Mouse (Mus musculus) lung, postnatal 0 days (tissue): ENCODE data around the gene Gm48552.

Experiments used
- CTCF ChIP-seq: IDR thresholded peaks from 2 replicates; pipeline ENCODE4 v1.5.1; 2016; ENCODE audit warnings: antibody characterized with exemption, mild to moderate bottlenecking
- EP300 ChIP-seq: IDR thresholded peaks from 2 replicates; pipeline ENCODE4 v1.6.1; 2016; ENCODE audit warnings: antibody characterized with exemption, mild to moderate bottlenecking, control low read depth

DNA sequence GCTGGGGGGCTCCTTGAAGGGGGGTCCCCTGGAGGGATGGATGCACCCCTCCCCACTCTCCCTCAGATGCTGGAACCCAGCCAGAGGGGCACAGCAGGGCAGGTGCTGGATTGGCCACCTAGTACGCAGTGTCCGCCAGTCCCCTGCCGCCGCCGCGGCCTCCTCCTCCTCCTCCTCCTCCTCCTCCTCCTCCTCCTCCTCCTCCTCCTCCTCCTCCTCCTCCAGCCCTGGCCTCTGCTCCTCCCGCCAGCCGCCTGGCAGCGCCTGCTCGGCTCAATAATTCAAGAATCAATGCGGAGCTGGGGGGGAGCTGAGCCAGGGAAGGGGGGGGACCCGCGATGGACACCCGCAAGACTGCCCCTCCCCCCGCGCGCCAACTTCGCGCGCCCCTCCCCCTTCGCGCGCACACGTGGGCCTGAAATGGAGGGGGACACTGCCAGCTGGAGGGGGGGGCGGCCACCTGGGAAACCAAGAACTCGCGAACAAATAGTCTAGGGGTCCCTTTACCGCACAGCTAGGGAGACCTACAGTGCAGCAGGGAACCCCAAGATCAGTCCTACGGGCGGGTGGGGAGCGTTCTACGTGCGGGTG, 37.4 kb downstream of the Gm48552 start:
- no peak for TF ChIP-seq CTCF
- TF ChIP-seq EP300, result no peak
